In the genomic region with DNA sequence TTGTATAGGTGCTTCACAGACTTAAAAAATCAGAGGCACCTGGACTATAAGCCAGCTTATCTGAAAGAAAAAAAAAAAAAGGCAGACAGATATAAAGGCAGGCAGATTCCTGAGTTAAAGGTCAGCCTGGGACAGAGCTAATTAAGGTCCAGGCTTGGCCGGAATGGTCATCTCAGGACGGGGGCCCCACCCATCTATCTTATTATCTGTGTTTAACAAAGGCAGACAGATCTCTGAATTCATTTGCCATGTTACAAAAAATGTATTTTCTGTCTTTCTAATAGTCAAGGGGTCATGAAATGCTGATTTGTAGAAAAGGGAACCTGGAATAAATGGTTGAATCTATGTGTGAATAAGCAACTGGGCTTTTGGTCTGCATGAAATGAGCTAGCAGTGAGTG, we compare ENCODE assay signal across 44 mouse cellular contexts. TPM values are rescaled to one million over a fixed set of nuclear protein-coding genes. Genes with fewer than 3 reads are reported as not detected.
"Had no signal": no experiment of that assay in that cellular context is flagged by ENCODE, and none has a peak within 500 bp of the region (broad histone marks: within the 10 kb centered on the region; RNA-seq: fewer than 3 reads in every experiment).

No protein-coding gene starts in this region.

- DNase-seq: heart, postnatal 10 days; heart, postnatal 14 days; heart, postnatal 36 days; heart, postnatal 4 days; kidney, adult 11 months; kidney, adult 18-20 months; kidney, adult 2 months; kidney, adult 8-10 months; kidney, adult 9 months; kidney, postnatal 10 days; kidney, postnatal 14 days; kidney, postnatal 25 days; kidney, postnatal 36 days; kidney, postnatal 4 days; layer of hippocampus, adult 9-11 months; layer of hippocampus, postnatal 36 days had no signal

- H3K27ac ChIP-seq: heart, embryonic 10.5 days; heart, embryonic 13.5 days; heart, embryonic 15.5 days; hindbrain, embryonic 10.5 days; hindbrain, embryonic 12.5 days; hindbrain, embryonic 13.5 days; hindbrain, embryonic 14.5 days; hindbrain, embryonic 15.5 days; hindbrain, postnatal 0 days; intestine, embryonic 15.5 days; kidney, embryonic 15.5 days; kidney, postnatal 0 days; layer of hippocampus, adult 2 months had no signal

- H3K27me3 ChIP-seq: heart, embryonic 12.5 days; heart, embryonic 13.5 days; heart, embryonic 15.5 days; hindbrain, embryonic 12.5 days; hindbrain, embryonic 13.5 days; hindbrain, embryonic 15.5 days; intestine, embryonic 15.5 days; kidney, embryonic 15.5 days had no signal

- H3K9ac ChIP-seq: heart, embryonic 12.5 days; heart, embryonic 13.5 days; heart, embryonic 15.5 days; hindbrain, embryonic 12.5 days; hindbrain, embryonic 13.5 days; hindbrain, embryonic 14.5 days; hindbrain, embryonic 15.5 days; intestine, embryonic 15.5 days; kidney, embryonic 15.5 days had no signal

- ATAC-seq: hindbrain, embryonic 16.5 days; hindbrain, postnatal 0 days; inflammation-experienced regulatory T-cells, adult 6 months; intestine, embryonic 15.5 days; intestine, embryonic 16.5 days; intestine, postnatal 0 days had no signal

- H3K36me3 ChIP-seq: heart, embryonic 12.5 days; heart, embryonic 13.5 days; heart, embryonic 15.5 days; hindbrain, embryonic 10.5 days; hindbrain, embryonic 12.5 days; hindbrain, embryonic 13.5 days; hindbrain, embryonic 15.5 days; intestine, embryonic 15.5 days; kidney, embryonic 15.5 days had no signal

- H3K4me1 ChIP-seq: hindbrain, embryonic 10.5 days; hindbrain, embryonic 12.5 days; hindbrain, embryonic 13.5 days; hindbrain, embryonic 15.5 days had no signal

- H3K4me2 ChIP-seq: heart, embryonic 12.5 days; heart, embryonic 13.5 days; heart, embryonic 15.5 days; hindbrain, embryonic 12.5 days; hindbrain, embryonic 13.5 days; hindbrain, embryonic 14.5 days; hindbrain, embryonic 15.5 days; intestine, embryonic 15.5 days; kidney, embryonic 15.5 days had no signal

- H3K4me3 ChIP-seq: heart, embryonic 10.5 days; heart, embryonic 12.5 days; heart, embryonic 13.5 days; heart, embryonic 15.5 days; hindbrain, embryonic 10.5 days; hindbrain, embryonic 12.5 days; hindbrain, embryonic 13.5 days; hindbrain, embryonic 15.5 days; intestine, embryonic 15.5 days; kidney, embryonic 15.5 days; layer of hippocampus, adult 2 months had no signal

- H3K9me3 ChIP-seq: heart, embryonic 10.5 days; heart, embryonic 15.5 days; hindbrain, embryonic 10.5 days; hindbrain, embryonic 12.5 days; hindbrain, embryonic 13.5 days; hindbrain, embryonic 15.5 days; intestine, embryonic 15.5 days; kidney, embryonic 15.5 days had no signal

RNA-seq across cellular contexts. Expression of gene Tmem212, which starts 12.1 kb away (rescaled TPM):
- total RNA-seq: heart, adult 8-10 months; heart, postnatal 10 days; heart, postnatal 25 days; heart, postnatal 36 days; heart, postnatal 4 days; hematopoietic stem cell, adult 5-6 weeks had no signal
- polyA plus RNA-seq: heart, embryonic 10.5 days; heart, embryonic 12.5 days; heart, embryonic 13.5 days; heart, embryonic 14.5 days; heart, embryonic 15.5 days; heart, embryonic 16.5 days; heart, postnatal 0 days; hindbrain, embryonic 10.5 days; hindbrain, embryonic 11.5 days; hindbrain, embryonic 12.5 days; hindbrain, embryonic 13.5 days; hindbrain, embryonic 14.5 days; hindbrain, embryonic 15.5 days; inflammation-experienced regulatory T-cells, adult 6 months; intestine, embryonic 14.5 days; intestine, embryonic 15.5 days; intestine, embryonic 16.5 days; kidney, adult 2 months; kidney, embryonic 14.5 days; kidney, embryonic 15.5 days; large intestine, adult 2 months had no signal
